Mouse (Mus musculus): ENCODE data around the gene Jph2.
A peak's percentile ranks its signal among the peaks of the same experiment; 100 is the strongest.

The Jph2 gene

GRCm38 (mm10) chr2:163300069-163301060, 97.4 kb downstream of the Jph2 start:
- DNase-seq, result no peak

- no peak for DNase-seq
Measured at GRCm38 (mm10) chr2:163296999-163297630, 100.7 kb downstream of the Jph2 start.

GRCm38 (mm10) chr2:163288881-163289379, 108.9 kb downstream of the Jph2 start:
- DNase-seq, result peak; percentile 88
